Mouse (Mus musculus) C2C12 (cell line): ENCODE data around the gene Eml3. TPM values are rescaled to one million over a fixed set of nuclear protein-coding genes. Genes with fewer than 3 reads are reported as not detected.
"Not testable (repeated sequence)": the region's sequence is repeated elsewhere in the genome, so short reads cannot be mapped to it uniquely, and the experiment has no call there.

Experiments used
- H3K27me3 ChIP-seq: one replicate; pipeline ENCODE4 v1.6.1; 2011; ENCODE audit not compliant: control insufficient read depth, insufficient read depth, insufficient read length
- H3K36me3 ChIP-seq: one replicate; pipeline ENCODE4 v1.6.1; 2011; ENCODE audit not compliant: control insufficient read depth, insufficient read depth
- H3K4me3 ChIP-seq: one replicate; pipeline ENCODE4 v1.5.1; 2011; ENCODE audit warnings: mild to moderate bottlenecking, control low read depth; ENCODE audit not compliant: poor library complexity, insufficient read depth, severe bottlenecking
- H3K79me2 ChIP-seq: one replicate; pipeline ENCODE4 v1.6.1; 2011; ENCODE audit not compliant: control insufficient read depth, insufficient read depth
- H3K79me3 ChIP-seq: one replicate; pipeline ENCODE4 v1.6.1; 2011; ENCODE audit warnings: low read depth, control low read depth
- H3ac ChIP-seq: one replicate; pipeline ENCODE3; 2011; ENCODE audit warnings: low read depth; ENCODE audit not compliant: control insufficient read depth, insufficient read length
- CEBPB ChIP-seq: IDR thresholded peaks from one replicate; pipeline ENCODE4 v1.6.1; 2011; ENCODE audit warnings: low read depth, mild to moderate bottlenecking, control low read depth, moderate library complexity
- CTCF ChIP-seq: IDR thresholded peaks from one replicate; pipeline ENCODE4 v1.5.1; 2011; ENCODE audit not compliant: control insufficient read depth, insufficient read depth, insufficient read length
- FOSL1 ChIP-seq: IDR thresholded peaks from one replicate; pipeline ENCODE4 v1.8.0; 2011; ENCODE audit warnings: mild to moderate bottlenecking, low read length; ENCODE audit not compliant: poor library complexity, insufficient read depth, severe bottlenecking
- MAX ChIP-seq: IDR thresholded peaks from one replicate; pipeline ENCODE4 v1.6.1; 2011; ENCODE audit warnings: mild to moderate bottlenecking, control low read depth
- MYOD1 ChIP-seq: IDR thresholded peaks from one replicate; pipeline ENCODE4 v1.6.1; 2011; ENCODE audit warnings: low read depth; ENCODE audit not compliant: control insufficient read depth, insufficient read length
- MYOG ChIP-seq: IDR thresholded peaks from one replicate; pipeline ENCODE4 v1.6.1; 2011; ENCODE audit not compliant: control insufficient read depth, insufficient read length; ENCODE audit errors: extremely low read depth
- USF1 ChIP-seq: IDR thresholded peaks from one replicate; pipeline ENCODE4 v1.6.1; 2011; ENCODE audit warnings: low read depth, mild to moderate bottlenecking, control low read depth, moderate library complexity
- polyA plus RNA-seq: library from polyadenylated mRNA; unstranded; fragments of >200 nt; fragmentation: generic; extraction: Trizol; gene quantifications from one replicate; pipeline ENCODE4 v1.2.1, GENCODE M21; 2012; ENCODE audit warnings: missing spikeins

Eml3 gene
- polyA plus RNA-seq, 1 experiment: 28.7 TPM

DNA sequence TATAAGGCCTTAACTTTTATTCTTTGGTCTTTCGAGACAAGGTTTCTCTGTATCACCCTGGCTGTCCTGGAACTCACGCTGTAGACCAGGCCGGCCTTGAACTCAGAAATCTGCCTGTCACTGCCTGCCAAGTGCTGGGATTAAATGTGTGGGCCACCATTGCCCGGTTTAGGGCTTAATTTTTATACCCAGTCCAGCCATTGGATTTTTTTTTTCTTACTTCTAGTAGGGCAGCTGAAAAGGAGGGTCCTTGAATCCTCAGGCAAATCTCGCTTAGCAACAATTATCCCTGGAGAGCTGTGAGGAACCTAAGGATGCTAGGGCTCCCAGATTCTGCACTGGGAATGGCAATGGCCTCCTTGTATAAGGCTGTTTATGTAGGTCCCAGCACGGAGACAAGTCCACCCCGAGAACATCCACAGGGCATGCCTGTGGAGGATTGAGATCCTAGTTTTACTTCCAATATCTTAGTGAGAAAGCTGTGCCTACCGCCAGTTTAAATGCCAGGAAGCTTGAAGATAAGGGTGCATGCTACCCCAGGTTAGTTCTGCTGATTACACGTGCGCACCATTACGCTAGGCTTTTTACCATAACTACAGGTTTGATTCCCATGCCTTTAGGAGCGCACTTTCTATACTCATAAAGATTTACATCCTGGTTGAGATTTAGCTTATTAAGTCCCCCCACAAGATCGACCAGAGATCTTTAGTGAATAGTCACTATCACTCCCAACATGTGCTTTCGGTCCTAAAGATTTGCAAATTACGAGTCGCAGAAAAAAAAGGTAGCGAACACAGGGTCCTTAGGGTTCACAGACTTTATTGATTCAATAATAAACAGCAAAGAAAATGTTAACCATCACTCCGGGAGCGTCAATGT is 41.5 kb upstream of the Eml3 start:
- no peaks in the 10 kb centered on the region for H3K27me3 ChIP-seq
- peaks cover 45% of the 10 kb centered on the region for H3K79me2 ChIP-seq
- peak overlapping the region; percentile 76 for H3K4me3 ChIP-seq
- H3K79me3 ChIP-seq: peaks cover 16% of the 10 kb centered on the region
- H3K36me3 ChIP-seq: peaks cover 28% of the 10 kb centered on the region
- peak overlapping the region; percentile 80 for H3ac ChIP-seq
- TF ChIP-seq CTCF: no peak
- no peak for TF ChIP-seq MYOD1
- TF ChIP-seq MAX: peak; percentile 40

DNA sequence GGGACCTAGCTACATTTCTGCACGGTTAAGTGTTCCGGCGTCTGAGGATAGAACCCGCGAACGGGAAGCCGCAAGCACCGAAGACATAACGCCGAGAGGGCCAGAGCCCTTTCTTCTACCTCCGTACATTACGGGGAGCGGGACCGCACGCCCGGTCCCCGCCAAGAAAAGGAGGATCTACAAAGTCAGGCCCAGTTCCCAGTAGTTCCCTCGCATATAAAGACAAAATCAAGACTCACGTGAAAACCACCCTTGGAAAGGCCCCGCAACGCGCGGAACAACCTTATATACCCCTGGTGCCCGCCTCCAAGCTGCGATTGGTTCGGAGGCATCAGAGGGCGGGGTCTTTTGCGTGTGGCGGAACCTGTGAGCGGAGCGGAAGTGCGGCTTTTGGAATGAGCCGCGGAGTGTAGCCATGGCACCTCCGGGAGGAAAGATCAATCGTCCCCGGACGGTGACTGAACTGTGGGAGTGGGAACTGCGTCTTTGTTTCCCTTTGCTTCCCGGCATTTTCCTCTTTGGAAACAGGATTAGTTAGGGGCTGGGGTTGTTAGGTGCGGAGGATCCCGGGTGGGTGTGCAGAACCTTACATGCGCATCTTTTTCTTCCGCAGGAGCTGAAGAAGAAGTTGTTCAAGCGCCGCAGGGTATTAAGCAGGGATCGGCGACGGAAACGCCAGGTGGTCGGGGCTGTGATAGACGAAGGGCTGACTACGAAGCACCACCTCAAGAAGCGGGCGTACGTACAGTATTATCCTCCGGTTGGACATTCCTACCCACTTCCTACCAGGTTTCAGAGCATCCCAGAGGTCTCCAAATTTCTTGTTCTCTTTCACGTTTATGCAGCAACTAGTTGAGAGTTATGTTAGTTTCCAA is 40.6 kb upstream of the Eml3 start, which contains the start of the genes 1810009A15Rik and Gm49416:
Gene 1810009A15Rik, plus strand, starts transcription at position 343 of the 875 bp plus-strand sequence.
Gene Gm49416, plus strand, starts transcription at position 416 of the 875 bp plus-strand sequence.
- Histone ChIP-seq H3K27me3 (no peaks in the 10 kb centered on the region), H3K36me3 (peaks cover 28% of the 10 kb centered on the region), H3K79me3 (peaks cover 25% of the 10 kb centered on the region), H3K79me2 (peaks cover 54% of the 10 kb centered on the region), H3ac (peak within 1 kb of the TSS; percentile 99), H3K4me3 (peak within 1 kb of the TSS; percentile 76)
- TF ChIP-seq MAX (peak; percentile 87), MYOD1 (no peak)

DNA sequence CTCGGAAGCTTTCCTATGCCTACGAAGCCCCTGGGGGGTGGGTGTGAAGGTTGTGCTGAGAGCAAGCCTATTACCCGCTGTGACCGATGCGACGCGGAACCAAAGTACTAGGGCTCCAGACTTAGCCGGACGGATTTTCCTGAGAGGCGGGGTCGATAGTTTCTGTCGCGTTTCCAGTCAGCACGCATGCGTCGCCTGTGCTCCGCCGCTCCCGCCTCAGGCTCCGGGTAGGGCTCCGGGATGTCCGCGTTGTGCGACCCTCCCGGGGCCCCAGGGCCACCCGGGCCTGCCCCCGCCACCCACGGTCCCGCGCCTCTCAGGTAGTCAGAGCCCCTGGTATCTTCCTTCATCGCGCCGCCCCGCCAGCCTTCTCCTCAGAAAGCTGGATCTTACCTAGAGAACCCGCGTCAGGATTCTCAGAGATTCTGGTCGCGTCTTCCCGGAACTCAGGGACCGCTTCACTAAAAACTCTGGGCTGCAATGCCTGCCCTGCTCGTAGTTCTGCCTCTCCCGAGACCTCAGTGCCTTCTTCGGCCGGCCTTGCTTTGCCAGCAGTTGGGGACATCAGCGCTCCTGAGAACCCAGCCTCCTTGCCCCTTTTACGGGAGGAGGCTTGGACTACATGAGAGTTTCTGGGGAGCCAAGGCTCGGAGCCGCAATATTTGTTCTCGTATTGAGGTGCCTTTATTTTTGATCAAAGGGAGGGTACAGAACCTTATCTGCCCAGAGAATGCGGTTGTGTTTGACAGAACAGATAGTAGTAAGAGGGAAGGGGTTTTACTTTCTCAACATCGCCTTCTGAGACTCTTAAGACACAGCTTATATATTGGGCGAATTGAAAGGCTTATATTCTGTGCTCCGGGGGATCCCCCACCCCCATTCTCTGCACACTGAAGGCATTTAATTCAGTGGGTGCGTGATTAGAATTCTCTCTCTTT is 36.3 kb upstream of the Eml3 start, which contains the start of gene Ints5:
Gene Ints5, plus strand, starts transcription at position 177 of the 938 bp plus-strand sequence.
- Histone ChIP-seq H3K79me3 (peaks cover 51% of the 10 kb centered on the region), H3K27me3 (no peaks in the 10 kb centered on the region), H3ac (peak within 1 kb of the TSS; percentile 99), H3K36me3 (peaks cover 55% of the 10 kb centered on the region), H3K4me3 (peak within 1 kb of the TSS; percentile 94), H3K79me2 (peaks cover 84% of the 10 kb centered on the region)
- TF ChIP-seq CEBPB: no peak
- no peak for TF ChIP-seq FOSL1
- no peak for TF ChIP-seq CTCF
- TF ChIP-seq MAX: peak; percentile 82
- TF ChIP-seq USF1: no peak
- no peak for TF ChIP-seq MYOD1

DNA sequence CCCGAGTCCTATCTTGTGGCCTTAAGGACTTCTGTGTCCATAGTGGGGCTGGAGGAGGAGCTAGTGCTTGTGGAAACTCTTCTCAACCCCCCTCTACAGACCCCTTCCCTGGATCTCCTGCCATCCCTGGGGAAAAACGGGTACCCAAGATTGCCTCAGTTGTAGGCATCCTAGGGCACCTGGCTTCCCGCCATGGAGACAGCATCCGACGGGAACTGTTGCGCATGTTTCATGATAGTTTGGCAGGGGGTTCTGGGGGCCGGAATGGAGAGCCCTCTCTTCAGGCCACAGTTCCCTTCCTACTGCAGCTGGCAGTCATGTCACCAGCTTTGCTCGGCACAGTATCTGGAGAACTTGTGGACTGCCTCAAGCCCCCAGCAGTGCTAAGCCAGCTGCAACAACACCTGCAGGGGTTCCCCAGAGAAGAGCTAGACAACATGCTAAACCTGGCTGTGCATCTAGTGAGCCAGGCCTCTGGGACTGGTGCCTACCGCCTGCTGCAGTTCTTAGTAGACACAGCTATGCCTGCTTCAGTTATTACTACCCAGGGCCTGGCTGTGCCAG is 33.9 kb upstream of the Eml3 start:
- H3K36me3 ChIP-seq: peaks cover 52% of the 10 kb centered on the region
- H3K27me3 ChIP-seq: no peaks in the 10 kb centered on the region
- peaks cover 58% of the 10 kb centered on the region for H3K79me3 ChIP-seq
- no peak overlapping the region for H3ac ChIP-seq
- TF ChIP-seq USF1: no peak
- no peak for TF ChIP-seq CEBPB
- no peak for TF ChIP-seq MAX
- no peak for TF ChIP-seq MYOG
- TF ChIP-seq MYOD1: no peak
- TF ChIP-seq FOSL1: no peak
- no peak for TF ChIP-seq CTCF
- H3K79me2 ChIP-seq: peaks cover 85% of the 10 kb centered on the region
- no peak overlapping the region for H3K4me3 ChIP-seq

DNA sequence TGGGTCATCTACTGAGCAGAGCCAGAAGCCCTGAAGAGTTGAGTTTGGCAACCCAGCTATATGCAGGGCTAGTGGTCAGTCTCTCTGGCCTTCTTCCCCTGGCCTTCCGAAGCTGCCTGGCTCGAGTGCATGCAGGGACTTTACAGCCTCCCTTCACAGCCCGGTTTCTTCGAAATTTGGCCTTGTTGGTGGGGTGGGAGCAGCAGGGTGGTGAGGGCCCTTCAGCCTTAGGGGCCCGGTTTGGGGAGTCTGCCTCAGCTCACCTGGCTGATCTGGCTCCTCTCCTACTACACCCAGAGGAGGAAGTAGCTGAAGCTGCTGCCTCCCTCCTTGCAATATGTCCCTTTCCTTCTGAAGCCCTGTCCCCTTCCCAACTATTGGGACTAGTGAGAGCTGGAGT is 33.1 kb upstream of the Eml3 start:
- Histone ChIP-seq H3K36me3 (peaks cover 51% of the 10 kb centered on the region), H3K79me2 (peaks cover 85% of the 10 kb centered on the region), H3K79me3 (peaks cover 64% of the 10 kb centered on the region), H3ac (peak overlapping the region; percentile 1)
- H3K4me3 ChIP-seq, H3K27me3 ChIP-seq: not testable (repeated sequence)

DNA sequence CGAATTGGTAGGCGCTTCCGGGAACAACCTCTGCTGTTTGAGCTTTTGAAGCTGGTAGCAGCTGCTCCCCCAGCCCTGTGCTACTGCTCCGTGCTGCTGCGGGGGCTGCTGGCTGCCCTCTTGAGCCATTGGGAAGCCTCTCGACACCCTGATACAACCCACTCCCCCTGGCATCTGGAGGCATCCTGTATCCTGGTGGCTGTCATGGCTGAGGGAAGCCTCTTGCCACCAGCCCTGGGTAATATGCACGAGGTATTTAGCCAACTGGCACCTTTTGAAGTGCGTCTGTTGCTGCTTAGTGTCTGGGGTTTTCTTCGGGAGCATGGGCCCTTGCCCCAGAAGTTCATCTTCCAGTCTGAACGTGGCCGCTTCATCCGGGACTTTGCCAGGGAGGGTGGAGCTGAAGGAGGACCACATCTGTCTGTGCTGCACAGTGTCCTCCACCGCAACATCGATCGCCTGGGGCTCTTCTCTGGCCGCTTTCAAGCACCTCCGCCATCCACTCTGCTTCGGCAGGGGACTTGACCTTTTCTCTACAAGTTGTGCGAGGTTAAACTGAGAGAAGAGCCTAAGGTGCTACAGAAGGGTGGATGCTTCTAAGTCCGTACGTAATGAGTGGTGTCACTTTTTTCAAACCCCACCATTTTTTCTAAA is 32.0 kb upstream of the Eml3 start:
- peak overlapping the region; percentile 100 for H3K4me3 ChIP-seq
- H3K36me3 ChIP-seq: peaks cover 49% of the 10 kb centered on the region
- H3K27me3 ChIP-seq: not testable (repeated sequence)
- H3K79me3 ChIP-seq: peaks cover 73% of the 10 kb centered on the region
- H3ac ChIP-seq: peak overlapping the region; percentile 44
- peaks cover 93% of the 10 kb centered on the region for H3K79me2 ChIP-seq
